In genomic region chr11:24306101-24306500, GRCm38 (mm10) we compare ENCODE assay signal across 9 mouse cellular contexts.
DNase-seq lines count a peak whose midpoint lies in the region; ATAC-seq lines count a peak whose summit lies in the region.
"Had no signal": no experiment of that assay in that cellular context is flagged by ENCODE, and none has a peak within 500 bp of the region (broad histone marks: within the 10 kb centered on the region; RNA-seq: fewer than 3 reads in every experiment).

No protein-coding gene starts in this region.

- peak overlapping the region; percentile 83 for H3K4me2 ChIP-seq in heart, embryonic 12.5 days
- H3K4me2 ChIP-seq in neural tube, embryonic 11.5 days (ENCODE audit: low read depth), result peak overlapping the region; percentile 54; the same call in 1 of the 2 replicates
- peak overlapping the region; percentile 68 for H3K4me2 ChIP-seq in liver, embryonic 12.5 days

- no peaks in the 10 kb centered on the region; the same call in 1 of the 2 replicates for H3K9me3 ChIP-seq in heart, embryonic 12.5 days (replicated peaks)
- H3K9me3 ChIP-seq in neural tube, embryonic 11.5 days (ENCODE audit: control insufficient read depth, low read length), result no peaks in the 10 kb centered on the region; the same call in 1 of the 2 replicates
- no peaks in the 10 kb centered on the region for H3K9me3 ChIP-seq in liver, embryonic 12.5 days (replicated peaks)

- WGBS in heart, embryonic 12.5 days, result 54% methylated on average over 2 of the region's 2 CpGs
- WGBS in neural tube, embryonic 11.5 days, result 80% methylated on average over 2 of the region's 2 CpGs
- 38% methylated on average over 2 of the region's 2 CpGs for WGBS in liver, embryonic 12.5 days (ENCODE audit: insufficient replicate concordance)

- peak overlapping the region; percentile 46; the same call in 1 of the 2 replicates for H3K4me3 ChIP-seq in heart, embryonic 12.5 days
- H3K4me3 ChIP-seq in neural tube, embryonic 11.5 days (ENCODE audit: low read depth, low read length), result no peak overlapping the region
- peak overlapping the region; percentile 37; the same call in 1 of the 2 replicates for H3K4me3 ChIP-seq in liver, embryonic 12.5 days

- no peak for DNase-seq in heart, postnatal 25 days (ENCODE audit: low spot score)
- no peak for DNase-seq in neural tube, embryonic 11.5 days (ENCODE audit: low spot score)
- DNase-seq in neural tube, embryonic 10.5 days (ENCODE audit: extremely low spot score, low spot score), result no peak
- no peak for DNase-seq in frontal cortex, postnatal 10 days (ENCODE audit: low spot score in 2 of 2)
- no peak for DNase-seq in cerebellum, postnatal 36 days
- DNase-seq: kidney, adult 8-10 months had no signal

- H3K36me3 ChIP-seq in heart, embryonic 12.5 days, result no peaks in the 10 kb centered on the region
- H3K36me3 ChIP-seq in neural tube, embryonic 11.5 days (ENCODE audit: control insufficient read depth, insufficient read depth, low read length), result no peaks in the 10 kb centered on the region
- no peaks in the 10 kb centered on the region for H3K36me3 ChIP-seq in liver, embryonic 12.5 days

- peaks cover 23% of the 10 kb centered on the region for H3K4me1 ChIP-seq in heart, embryonic 12.5 days (replicated peaks)
- H3K4me1 ChIP-seq in neural tube, embryonic 11.5 days (ENCODE audit: control insufficient read depth, insufficient read depth, low read length), result peaks cover 22% of the 10 kb centered on the region
- peaks cover 17% of the 10 kb centered on the region for H3K4me1 ChIP-seq in liver, embryonic 12.5 days

- H3K9ac ChIP-seq in heart, embryonic 12.5 days, result no peak overlapping the region
- H3K9ac ChIP-seq in neural tube, embryonic 11.5 days (ENCODE audit: low read length), result no peak overlapping the region
- no peak overlapping the region; the same call in 1 of the 2 replicates for H3K9ac ChIP-seq in liver, embryonic 12.5 days

- no peak for ATAC-seq in heart, embryonic 12.5 days (ENCODE audit: insufficient number of reproducible peaks, low FRiP score)
- ATAC-seq in neural tube, embryonic 11.5 days (ENCODE audit: insufficient read depth, low FRiP score, low TSS enrichment), result no peak
- peak; percentile 70 for ATAC-seq in liver, embryonic 12.5 days
- no peak for ATAC-seq in CD4-positive, CD25-positive, alpha-beta regulatory T cell, adult 4 months

- intact Hi-C loops in heart, postnatal 25 days (cut with DNase I), result no loop called here

- no peak overlapping the region for H3K27ac ChIP-seq in heart, embryonic 12.5 days (ENCODE audit: poor library complexity, severe bottlenecking)
- H3K27ac ChIP-seq in neural tube, embryonic 11.5 days (ENCODE audit: low read depth, low read length), result no peak overlapping the region
- no peak overlapping the region for H3K27ac ChIP-seq in liver, embryonic 12.5 days

- H3K27me3 ChIP-seq in heart, embryonic 12.5 days (replicated peaks), result no peaks in the 10 kb centered on the region
- H3K27me3 ChIP-seq in neural tube, embryonic 11.5 days (ENCODE audit: control insufficient read depth, insufficient read depth, low read length), result no peaks in the 10 kb centered on the region
- H3K27me3 ChIP-seq in liver, embryonic 12.5 days (replicated peaks), result peaks cover 21% of the 10 kb centered on the region; the same call in 1 of the 2 replicates
